Comparison of ENCODE assay signal across 21 mouse cellular contexts in the genomic region with DNA sequence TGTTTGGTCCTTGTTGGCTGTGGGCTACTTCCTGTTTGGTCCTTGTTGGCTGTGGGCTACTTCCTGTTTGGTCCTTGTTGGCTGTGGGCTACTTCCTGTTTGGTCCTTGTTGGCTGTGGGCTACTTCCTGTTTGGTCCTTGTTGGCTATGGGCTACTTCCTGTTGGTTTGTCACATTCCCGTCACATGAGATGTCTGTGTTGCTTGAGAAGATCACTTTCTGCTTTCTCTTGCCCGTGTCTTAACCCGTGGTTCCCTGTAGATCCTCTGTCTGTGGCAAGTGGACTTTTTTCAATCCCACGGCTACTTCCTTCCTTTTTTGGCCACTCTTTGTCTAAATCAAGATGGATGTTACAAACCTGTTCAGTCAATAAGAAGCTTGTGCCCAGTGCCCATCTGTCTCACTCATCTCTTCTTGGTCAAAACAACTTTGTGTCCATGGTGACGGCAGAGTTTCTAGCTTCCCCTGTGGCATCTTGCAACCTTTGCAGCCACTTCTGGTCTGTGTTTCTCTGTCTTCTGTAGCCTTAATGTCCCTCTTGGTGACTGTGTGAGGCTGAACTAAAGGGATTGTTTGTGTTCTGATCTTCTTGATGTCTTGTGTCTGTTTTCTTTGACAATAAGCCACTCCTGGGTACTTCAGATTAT. TPM values are rescaled to one million over a fixed set of nuclear protein-coding genes. Genes with fewer than 3 reads are reported as not detected.
DNase-seq lines count a peak whose midpoint lies in the region; ATAC-seq and TF ChIP-seq lines count a peak whose summit lies in the region.
"Had no signal": no experiment of that assay in that cellular context is flagged by ENCODE, and none has a peak within 500 bp of the region (broad histone marks: within the 10 kb centered on the region; RNA-seq: fewer than 3 reads in every experiment).

No protein-coding gene starts in this region.

- no peak overlapping the region for H3K4me2 ChIP-seq in hindbrain, embryonic 12.5 days (replicated peaks)
- no peak overlapping the region for H3K4me2 ChIP-seq in midbrain, embryonic 16.5 days (ENCODE audit: low read length)
- H3K4me2 ChIP-seq: heart, embryonic 13.5 days; neural tube, embryonic 12.5 days had no signal

- ATAC-seq in inflammation-experienced regulatory T-cells, adult 6 months, result peak; percentile 38
- ATAC-seq in neutrophil, adult 5-6 weeks (ENCODE audit: extremely low read depth, insufficient number of reproducible peaks, low FRiP score, poor library complexity, severe bottlenecking), result peak; percentile 34; the same call in 1 of the 2 replicates
- ATAC-seq in hindbrain, embryonic 12.5 days (ENCODE audit: low FRiP score), result no peak
- no peak for ATAC-seq in midbrain, embryonic 16.5 days
- ATAC-seq: hindbrain, embryonic 16.5 days had no signal

- H3K27me3 ChIP-seq in MEL (ENCODE audit: control insufficient read depth in 1 of 2, insufficient read depth in 2 of 2, low read length in 2 of 2), result no peaks in the 10 kb centered on the region
- H3K27me3 ChIP-seq in hindbrain, embryonic 12.5 days, result no peaks in the 10 kb centered on the region
- no peaks in the 10 kb centered on the region for H3K27me3 ChIP-seq in midbrain, embryonic 16.5 days (ENCODE audit: control insufficient read depth, insufficient read depth, low read depth, low read length)
- H3K27me3 ChIP-seq: neural tube, embryonic 12.5 days had no signal

- no peaks in the 10 kb centered on the region; a peak in 1 of 4 replicates for H3K36me3 ChIP-seq in MEL (ENCODE audit: control insufficient read depth in 1 of 2, insufficient read depth in 2 of 2, low read length in 2 of 2)
- H3K36me3 ChIP-seq in hindbrain, embryonic 12.5 days, result 0 out of 2 replicates have a peak, but pooled peaks cover 3% of the 10 kb centered on the region
- H3K36me3 ChIP-seq in midbrain, embryonic 16.5 days (ENCODE audit: control insufficient read depth, insufficient read depth, low read length), result no peaks in the 10 kb centered on the region
- H3K36me3 ChIP-seq: heart, embryonic 13.5 days; neural tube, embryonic 12.5 days had no signal

- peaks cover 0 to 7% of the 10 kb centered on the region in 2 experiments; a peak in 2 of 4 replicates for H3K4me1 ChIP-seq in MEL (ENCODE audit: control insufficient read depth in 1 of 2, insufficient read depth in 2 of 2, low read length in 2 of 2)
- H3K4me1 ChIP-seq in hindbrain, embryonic 12.5 days, result no peaks in the 10 kb centered on the region
- no peaks in the 10 kb centered on the region for H3K4me1 ChIP-seq in midbrain, embryonic 16.5 days (ENCODE audit: control insufficient read depth, insufficient read depth, low read length)
- H3K4me1 ChIP-seq: heart, embryonic 13.5 days; neural tube, embryonic 12.5 days had no signal

- no peak for TF ChIP-seq POLR2A in MEL (IDR thresholded peaks at IDR 0.05; ENCODE audit: control insufficient read depth in 1 of 2, insufficient read depth in 1 of 2, low read depth in 1 of 2, low read length in 2 of 2, poor library complexity in 1 of 2)

- peak overlapping the region; percentile 51 for H3K27ac ChIP-seq in MEL (ENCODE audit: control insufficient read depth, low read depth, low read length)
- no peak overlapping the region for H3K27ac ChIP-seq in hindbrain, embryonic 12.5 days
- H3K27ac ChIP-seq in midbrain, embryonic 16.5 days (ENCODE audit: low read length), result no peak overlapping the region
- H3K27ac ChIP-seq: embryonic facial prominence, embryonic 10.5 days; heart, embryonic 13.5 days; layer of hippocampus, adult 2 months; liver, embryonic 14.5 days; neural tube, embryonic 12.5 days had no signal

- no peak overlapping the region for H3K4me3 ChIP-seq in MEL (ENCODE audit: control insufficient read depth in 1 of 2, insufficient read depth in 1 of 2, low read depth in 2 of 2, low read length in 2 of 2)
- H3K4me3 ChIP-seq in hindbrain, embryonic 12.5 days, result no peak overlapping the region
- H3K4me3 ChIP-seq in midbrain, embryonic 16.5 days (ENCODE audit: low read depth, low read length), result no peak overlapping the region
- H3K4me3 ChIP-seq: embryonic facial prominence, embryonic 10.5 days; heart, embryonic 13.5 days; layer of hippocampus, adult 2 months; neural tube, embryonic 12.5 days had no signal

- no peak for TF ChIP-seq CTCF in MEL (IDR thresholded peaks at IDR 0.05 in 2 of 3, conservative IDR thresholded peaks at IDR 0.05 in 1 of 3; ENCODE audit: control insufficient read depth in 1 of 3, insufficient read depth in 1 of 3, low read depth in 2 of 3, low read length in 3 of 3, poor library complexity in 1 of 3, severe bottlenecking in 1 of 3)

- WGBS in hindbrain, embryonic 12.5 days, result 92% methylated on average over 5 of the region's 5 CpGs
- WGBS in midbrain, embryonic 16.5 days, result 95% methylated on average over 5 of the region's 5 CpGs

- H3K9ac ChIP-seq in MEL (ENCODE audit: control insufficient read depth, low read depth, low read length, poor library complexity, severe bottlenecking), result no peak overlapping the region
- H3K9ac ChIP-seq in hindbrain, embryonic 12.5 days, result no peak overlapping the region
- H3K9ac ChIP-seq in midbrain, embryonic 16.5 days (ENCODE audit: low read depth, low read length), result no peak overlapping the region
- H3K9ac ChIP-seq: heart, embryonic 13.5 days; liver, embryonic 14.5 days; neural tube, embryonic 12.5 days had no signal

- no peaks in the 10 kb centered on the region for H3K9me3 ChIP-seq in MEL (replicated peaks; ENCODE audit: insufficient read depth, low read length)
- H3K9me3 ChIP-seq in hindbrain, embryonic 12.5 days (replicated peaks), result peaks cover 5% of the 10 kb centered on the region; the same call in 1 of the 2 replicates
- H3K9me3 ChIP-seq in midbrain, embryonic 16.5 days (replicated peaks; ENCODE audit: control insufficient read depth, low read length, poor library complexity, severe bottlenecking), result no peaks in the 10 kb centered on the region

- no peaks in the 10 kb centered on the region for H3K79me2 ChIP-seq in MEL (ENCODE audit: control insufficient read depth, insufficient read depth, low read length, poor library complexity)

- DNase-seq in CD4-positive helper T cell, adult 2 months (ENCODE audit: low read depth, low spot score), result peak; percentile 21
- DNase-seq in MEL (ENCODE audit: low read depth, low spot score), result peak; percentile 41
- DNase-seq in adrenal gland, postnatal 4 days (ENCODE audit: low spot score in 2 of 2), result no peak
- DNase-seq: adrenal gland, postnatal 36 days; cerebellum, adult 8-10 months; heart, adult 11 months; heart, postnatal 36 days; kidney, adult 11 months; kidney, postnatal 10 days; right cerebral cortex, adult 18-20 months; thymus, adult 2 months had no signal

- TF ChIP-seq EP300 in MEL (IDR thresholded peaks at IDR 0.05; ENCODE audit: low read depth in 1 of 2, low read length in 2 of 2), result no peak

- TF ChIP-seq RAD21 in MEL (IDR thresholded peaks at IDR 0.05; ENCODE audit: low read depth, low read length), result no peak

RNA-seq across cellular contexts. Expression of gene Col11a2, which starts 8.3 kb away (rescaled TPM):
- total RNA-seq in MEL (2012; rRNA removed), result 4.6 and 4.8 TPM in 2 replicates
- 10 to 100 TPM in 1 of 2 experiments, not detected in 1; 14.5 TPM for polyA plus RNA-seq in MEL (2012; ENCODE audit: insufficient read depth in 1 of 2, insufficient read length in 2 of 2, low read depth in 1 of 2, low replicate concordance in 2 of 2, missing spikeins in 1 of 2)
- under 1 TPM in 1 of 3 experiments, not detected in 2; 0.21 TPM for polyA plus RNA-seq in inflammation-experienced regulatory T-cells, adult 6 months (2017; shearing (Covaris generic))
- total RNA-seq in neutrophil, adult 5-6 weeks (2017), result 10.4 and 13.0 TPM in 2 replicates
- total RNA-seq in adrenal gland, postnatal 4 days (2021), result 1 to 10 TPM; 3.1 to 6.4 TPM
- 7.8 and 18.0 TPM in 2 replicates for polyA plus RNA-seq in hindbrain, embryonic 12.5 days (2016; fragmentation: Nextera tagmentation; extraction: Ambion mirVana)
- polyA plus RNA-seq in midbrain, embryonic 16.5 days (2015; fragmentation: Nextera tagmentation; extraction: Ambion mirVana), result 3.6 and 4.4 TPM in 2 replicates

RNA-seq across cellular contexts. Expression of gene Rxrb, which starts 15.9 kb away (rescaled TPM):
- total RNA-seq in MEL (2012; rRNA removed), result 37.2 and 37.6 TPM in 2 replicates
- polyA plus RNA-seq in MEL (2012; ENCODE audit: insufficient read depth in 1 of 2, insufficient read length in 2 of 2, low read depth in 1 of 2, low replicate concordance in 2 of 2, missing spikeins in 1 of 2), result 10 to 100 TPM in 1 of 2 experiments, not detected in 1; 63.4 TPM
- polyA plus RNA-seq in inflammation-experienced regulatory T-cells, adult 6 months (2017; shearing (Covaris generic)), result 10 to 100 TPM in 2 of 3 experiments, 1 to 10 TPM in 1; 7.8 to 10.6 (median 10.1) TPM
- total RNA-seq in neutrophil, adult 5-6 weeks (2017), result 65.3 and 70.2 TPM in 2 replicates
- 10 to 100 TPM; 74.5 to 78.0 TPM for total RNA-seq in adrenal gland, postnatal 4 days (2021)
- 64.9 and 68.3 TPM in 2 replicates for polyA plus RNA-seq in hindbrain, embryonic 12.5 days (2016; fragmentation: Nextera tagmentation; extraction: Ambion mirVana)
- polyA plus RNA-seq in midbrain, embryonic 16.5 days (2015; fragmentation: Nextera tagmentation; extraction: Ambion mirVana), result 54.0 and 55.9 TPM in 2 replicates

RNA-seq across cellular contexts. Expression of gene Slc39a7, which starts 16.0 kb away (rescaled TPM):
- total RNA-seq in MEL (2012; rRNA removed), result 125 and 152 TPM in 2 replicates
- polyA plus RNA-seq in MEL (2012; ENCODE audit: insufficient read depth in 1 of 2, insufficient read length in 2 of 2, low read depth in 1 of 2, low replicate concordance in 2 of 2, missing spikeins in 1 of 2), result 100 to 1,000 TPM in 1 of 2 experiments, not detected in 1; 150 TPM
- polyA plus RNA-seq in inflammation-experienced regulatory T-cells, adult 6 months (2017; shearing (Covaris generic)), result 10 to 100 TPM; 40.8 to 49.3 (median 44.7) TPM
- 65.5 and 69.1 TPM in 2 replicates for total RNA-seq in neutrophil, adult 5-6 weeks (2017)
- total RNA-seq in adrenal gland, postnatal 4 days (2021), result 100 to 1,000 TPM; 145 to 156 TPM
- polyA plus RNA-seq in hindbrain, embryonic 12.5 days (2016; fragmentation: Nextera tagmentation; extraction: Ambion mirVana), result 179 and 187 TPM in 2 replicates
- 163 and 175 TPM in 2 replicates for polyA plus RNA-seq in midbrain, embryonic 16.5 days (2015; fragmentation: Nextera tagmentation; extraction: Ambion mirVana)

RNA-seq across cellular contexts. Expression of gene H2-Ke6, which starts 19.7 kb away (rescaled TPM):
- total RNA-seq in MEL (2012; rRNA removed), result 19.6 and 24.1 TPM in 2 replicates
- 10 to 100 TPM in 1 of 2 experiments, not detected in 1; 34.4 TPM for polyA plus RNA-seq in MEL (2012; ENCODE audit: insufficient read depth in 1 of 2, insufficient read length in 2 of 2, low read depth in 1 of 2, low replicate concordance in 2 of 2, missing spikeins in 1 of 2)
- 10 to 100 TPM; 28.0 to 31.5 (median 30.7) TPM for polyA plus RNA-seq in inflammation-experienced regulatory T-cells, adult 6 months (2017; shearing (Covaris generic))
- total RNA-seq in neutrophil, adult 5-6 weeks (2017), result 89.7 and 114 TPM in 2 replicates
- 100 to 1,000 TPM; 135 to 144 TPM for total RNA-seq in adrenal gland, postnatal 4 days (2021)
- polyA plus RNA-seq in hindbrain, embryonic 12.5 days (2016; fragmentation: Nextera tagmentation; extraction: Ambion mirVana), result 57.5 and 67.6 TPM in 2 replicates
- 60.1 and 61.3 TPM in 2 replicates for polyA plus RNA-seq in midbrain, embryonic 16.5 days (2015; fragmentation: Nextera tagmentation; extraction: Ambion mirVana)

RNA-seq across cellular contexts. Expression of gene Ring1, which starts 23.0 kb away (rescaled TPM):
- 12.4 and 18.3 TPM in 2 replicates for total RNA-seq in MEL (2012; rRNA removed)
- polyA plus RNA-seq in MEL (2012; ENCODE audit: insufficient read depth in 1 of 2, insufficient read length in 2 of 2, low read depth in 1 of 2, low replicate concordance in 2 of 2, missing spikeins in 1 of 2), result 10 to 100 TPM in 1 of 2 experiments, not detected in 1; 28.4 TPM
- 1 to 10 TPM; 1.6 to 2.8 (median 2.5) TPM for polyA plus RNA-seq in inflammation-experienced regulatory T-cells, adult 6 months (2017; shearing (Covaris generic))
- 14.8 and 24.3 TPM in 2 replicates for total RNA-seq in neutrophil, adult 5-6 weeks (2017)
- 10 to 100 TPM; 49.0 to 54.3 TPM for total RNA-seq in adrenal gland, postnatal 4 days (2021)
- 28.2 and 29.7 TPM in 2 replicates for polyA plus RNA-seq in hindbrain, embryonic 12.5 days (2016; fragmentation: Nextera tagmentation; extraction: Ambion mirVana)
- 17.9 and 18.2 TPM in 2 replicates for polyA plus RNA-seq in midbrain, embryonic 16.5 days (2015; fragmentation: Nextera tagmentation; extraction: Ambion mirVana)

Comparison
In these comparisons a context has a peak if more than half of its experiments do, and no peak if none do; other contexts are left out.
1. DNase-seq: peak in CD4-positive helper T cell, adult 2 months (single experiment) and MEL (single experiment); none in adrenal gland, postnatal 4 days (0 of 2).
2. ATAC-seq: peak in inflammation-experienced regulatory T-cells, adult 6 months (single experiment) and neutrophil, adult 5-6 weeks (single experiment); none in hindbrain, embryonic 12.5 days (single experiment) and midbrain, embryonic 16.5 days (single experiment).